Mouse (Mus musculus): ENCODE measurements around the gene Cecr2. TPM values are rescaled to one million over a fixed set of nuclear protein-coding genes. Genes with fewer than 3 reads are reported as not detected.
"Not testable (repeated sequence)": the region's sequence is repeated elsewhere in the genome, so short reads cannot be mapped to it uniquely, and the experiment has no call there.

Cecr2 gene
- polyA plus RNA-seq, 1 experiment from 2014 or later, result 8.5 TPM

GRCm38 (mm10) chr6:120643776-120644175 lies 22.4 kb upstream of the Cecr2 start:
- Histone ChIP-seq H3K27me3 (no peaks in the 10 kb centered on the region), H3K9ac (replicated peaks) (no peak overlapping the region), H3K9me3 (no peaks in the 10 kb centered on the region), H3K4me2 (no peak overlapping the region), H3K27ac (no peak overlapping the region), H3K36me3 (no peaks in the 10 kb centered on the region), H3K4me3 (replicated peaks) (no peak overlapping the region), H3K4me1 (replicated peaks) (peaks cover 8% of the 10 kb centered on the region; the same call in 1 of the 2 replicates)
- no peak for ATAC-seq (ENCODE audit: insufficient number of reproducible peaks, insufficient read depth, low FRiP score, low TSS enrichment, low read depth)
- WGBS, result 62% methylated on average over 7 of the region's 7 CpGs

DNA sequence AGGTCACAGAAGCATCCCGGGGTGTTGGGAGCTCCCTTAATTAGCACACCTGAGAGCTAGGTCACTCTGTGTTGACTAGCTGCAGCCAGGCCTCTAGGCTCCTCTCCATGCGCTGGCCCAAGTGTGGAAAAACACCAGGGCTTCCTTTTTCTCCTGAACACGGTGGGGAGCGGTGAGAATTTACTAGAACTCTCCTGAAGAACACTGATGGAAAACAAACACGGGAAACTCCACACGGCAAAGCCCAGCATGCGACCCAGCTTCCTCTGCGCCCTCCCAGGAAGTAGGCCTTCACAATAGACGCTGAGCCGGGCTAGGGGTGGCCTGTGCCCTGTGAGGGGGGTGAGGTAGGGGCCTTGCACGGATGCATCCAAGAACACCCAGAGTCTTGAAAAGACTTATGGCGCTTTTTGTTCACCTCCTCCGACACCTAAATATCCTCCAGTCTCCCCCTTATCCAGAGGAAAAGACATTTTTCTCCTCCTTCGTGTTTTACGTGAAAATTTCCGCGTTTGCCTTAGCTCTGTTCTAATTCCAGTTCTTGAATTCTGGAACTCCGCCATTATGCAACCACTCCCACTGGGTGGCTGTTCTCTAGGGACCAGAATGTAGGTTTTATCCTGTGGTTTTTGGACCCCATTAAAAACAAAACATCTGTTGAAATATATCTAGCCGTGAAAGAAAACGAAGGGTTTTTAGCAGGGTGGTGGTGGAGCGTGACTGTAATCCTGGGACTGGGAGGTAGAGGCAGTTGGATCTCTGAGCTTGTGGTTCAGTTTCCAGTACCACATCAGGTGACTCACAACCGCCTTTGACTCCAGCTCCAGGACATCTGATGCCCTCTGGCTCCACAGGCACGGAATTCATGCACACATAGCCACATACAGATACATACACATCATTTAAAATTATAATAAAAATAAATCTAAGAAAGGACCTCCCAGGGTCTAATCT lies 21.5 kb upstream of the Cecr2 start:
- Histone ChIP-seq H3K4me1 (replicated peaks) (peaks cover 8% of the 10 kb centered on the region; the same call in 1 of the 2 replicates), H3K4me3 (replicated peaks) (no peak overlapping the region), H3K36me3 (no peaks in the 10 kb centered on the region), H3K4me2 (no peak overlapping the region), H3K27ac (no peak overlapping the region), H3K9me3 (no peaks in the 10 kb centered on the region), H3K9ac (replicated peaks) (no peak overlapping the region), H3K27me3 (no peaks in the 10 kb centered on the region)
- no peak for ATAC-seq (ENCODE audit: insufficient number of reproducible peaks, insufficient read depth, low FRiP score, low TSS enrichment, low read depth)
- 58% methylated on average over 23 of the region's 23 CpGs for WGBS

GRCm38 (mm10) chr6:120647246-120648028 lies 18.7 kb upstream of the Cecr2 start:
- H3K27me3 ChIP-seq; H3K27ac ChIP-seq; H3K36me3 ChIP-seq; H3K4me1 ChIP-seq (replicated peaks); H3K4me3 ChIP-seq (replicated peaks); ATAC-seq (ENCODE audit: insufficient number of reproducible peaks, insufficient read depth, low FRiP score, low TSS enrichment, low read depth); H3K9ac ChIP-seq (replicated peaks); H3K4me2 ChIP-seq; H3K9me3 ChIP-seq: not testable (repeated sequence)
- 94% methylated on average over 3 of the region's 4 CpGs for WGBS

- no peak overlapping the region for H3K4me2 ChIP-seq
- no peaks in the 10 kb centered on the region for H3K27me3 ChIP-seq
- no peaks in the 10 kb centered on the region for H3K9me3 ChIP-seq
- no peaks in the 10 kb centered on the region for H3K36me3 ChIP-seq
- H3K9ac ChIP-seq (replicated peaks), result no peak overlapping the region
- no peak overlapping the region for H3K27ac ChIP-seq
- H3K4me1 ChIP-seq (replicated peaks), result peaks cover 8% of the 10 kb centered on the region; the same call in 1 of the 2 replicates
- H3K4me3 ChIP-seq (replicated peaks), result no peak overlapping the region
- no peak for ATAC-seq (ENCODE audit: insufficient number of reproducible peaks, insufficient read depth, low FRiP score, low TSS enrichment, low read depth)
- 76% methylated on average over 5 of the region's 5 CpGs for WGBS
Measured at GRCm38 (mm10) chr6:120648205-120648604, 18.0 kb upstream of the Cecr2 start.

GRCm38 (mm10) chr6:120652666-120653065 lies 13.5 kb upstream of the Cecr2 start:
- no peak for ATAC-seq (ENCODE audit: insufficient number of reproducible peaks, insufficient read depth, low FRiP score, low TSS enrichment, low read depth)
- no peak overlapping the region for H3K4me2 ChIP-seq

DNA sequence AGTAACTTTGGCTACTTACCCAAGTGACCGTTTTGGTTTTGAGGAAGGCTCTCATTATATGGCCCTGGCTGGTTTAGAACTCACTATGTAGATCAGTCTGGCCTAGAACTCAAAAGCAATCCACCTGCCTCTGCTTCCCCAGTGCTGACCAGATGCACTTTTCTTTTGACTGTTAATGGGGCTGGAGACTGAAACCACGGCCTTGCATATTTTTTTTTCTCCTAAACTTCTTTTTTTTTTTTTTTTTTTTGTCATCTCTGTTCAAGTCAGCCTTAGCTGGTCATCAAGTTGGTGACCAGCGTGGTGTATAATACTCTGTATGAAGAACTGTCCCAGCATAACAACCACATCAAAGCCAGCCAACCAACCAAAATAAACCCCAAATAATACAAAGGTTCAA lies 10.5 kb upstream of the Cecr2 start:
- ATAC-seq (ENCODE audit: insufficient number of reproducible peaks, insufficient read depth, low FRiP score, low TSS enrichment, low read depth), result no peak
- H3K27me3 ChIP-seq, result no peaks in the 10 kb centered on the region
- H3K9ac ChIP-seq (replicated peaks), result no peak overlapping the region
- H3K27ac ChIP-seq, result no peak overlapping the region
- no peak overlapping the region for H3K4me3 ChIP-seq (replicated peaks)
- no peaks in the 10 kb centered on the region for H3K36me3 ChIP-seq
- H3K9me3 ChIP-seq, result no peaks in the 10 kb centered on the region
- 85% methylated on average over 3 of the region's 3 CpGs for WGBS
- H3K4me1 ChIP-seq (replicated peaks), result no peaks in the 10 kb centered on the region
- H3K4me2 ChIP-seq, result no peak overlapping the region

More at GRCm38 (mm10) chr6:120652666-120653065, 13.5 kb upstream of the Cecr2 start:
- Histone ChIP-seq H3K4me3 (replicated peaks) (no peak overlapping the region), H3K4me1 (replicated peaks) (no peaks in the 10 kb centered on the region), H3K36me3 (no peaks in the 10 kb centered on the region), H3K27ac (no peak overlapping the region), H3K27me3 (no peaks in the 10 kb centered on the region), H3K9me3 (no peaks in the 10 kb centered on the region), H3K9ac (replicated peaks) (no peak overlapping the region)
- WGBS, result 66% methylated on average over 7 of the region's 7 CpGs

GRCm38 (mm10) chr6:120658848-120659247 lies 7.3 kb upstream of the Cecr2 start:
- H3K4me2 ChIP-seq, result no peak overlapping the region
- no peak overlapping the region for H3K27ac ChIP-seq
- no peaks in the 10 kb centered on the region for H3K4me1 ChIP-seq (replicated peaks)
- H3K9ac ChIP-seq (replicated peaks), result no peak overlapping the region
- no peak for ATAC-seq (ENCODE audit: insufficient number of reproducible peaks, insufficient read depth, low FRiP score, low TSS enrichment, low read depth)
- H3K4me3 ChIP-seq (replicated peaks), result no peak overlapping the region
- WGBS, result 31% methylated on average over 7 of the region's 7 CpGs
- H3K36me3 ChIP-seq, result no peaks in the 10 kb centered on the region
- H3K27me3 ChIP-seq, result no peaks in the 10 kb centered on the region
- no peaks in the 10 kb centered on the region for H3K9me3 ChIP-seq

DNA sequence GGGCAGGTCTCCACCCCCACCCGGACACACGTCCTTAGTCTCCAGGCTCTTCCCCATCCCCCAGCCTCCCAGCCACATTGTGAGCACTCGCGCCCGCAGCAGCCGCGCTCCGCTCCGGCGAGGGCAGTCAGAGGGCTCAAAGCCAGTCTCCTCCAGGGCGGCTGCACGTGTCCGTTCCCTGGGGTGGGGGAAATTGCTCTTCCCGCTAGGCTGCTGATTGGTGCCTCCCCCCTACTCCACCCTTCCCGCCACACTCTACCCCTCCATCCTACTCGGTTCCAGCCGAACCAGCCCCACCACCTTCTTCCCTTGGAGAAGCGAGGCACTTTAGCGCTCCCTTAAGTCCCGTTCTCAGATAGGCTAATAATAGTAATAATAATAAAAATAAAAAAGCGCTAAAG lies 754 bp upstream of the Cecr2 start:
- peak overlapping the region; percentile 92 for H3K9ac ChIP-seq (replicated peaks)
- no peaks in the 10 kb centered on the region for H3K9me3 ChIP-seq
- H3K27ac ChIP-seq, result peak overlapping the region; percentile 99
- peaks cover 4% of the 10 kb centered on the region; the same call in 1 of the 2 replicates for H3K27me3 ChIP-seq
- H3K36me3 ChIP-seq, result no peaks in the 10 kb centered on the region
- peaks cover 15% of the 10 kb centered on the region for H3K4me1 ChIP-seq (replicated peaks)
- peak overlapping the region; percentile 95 for H3K4me2 ChIP-seq
- ATAC-seq (ENCODE audit: insufficient number of reproducible peaks, insufficient read depth, low FRiP score, low TSS enrichment, low read depth), result peak; percentile 83
- 0% methylated on average over 21 of the region's 21 CpGs for WGBS
- peak overlapping the region; percentile 91 for H3K4me3 ChIP-seq (replicated peaks)

DNA sequence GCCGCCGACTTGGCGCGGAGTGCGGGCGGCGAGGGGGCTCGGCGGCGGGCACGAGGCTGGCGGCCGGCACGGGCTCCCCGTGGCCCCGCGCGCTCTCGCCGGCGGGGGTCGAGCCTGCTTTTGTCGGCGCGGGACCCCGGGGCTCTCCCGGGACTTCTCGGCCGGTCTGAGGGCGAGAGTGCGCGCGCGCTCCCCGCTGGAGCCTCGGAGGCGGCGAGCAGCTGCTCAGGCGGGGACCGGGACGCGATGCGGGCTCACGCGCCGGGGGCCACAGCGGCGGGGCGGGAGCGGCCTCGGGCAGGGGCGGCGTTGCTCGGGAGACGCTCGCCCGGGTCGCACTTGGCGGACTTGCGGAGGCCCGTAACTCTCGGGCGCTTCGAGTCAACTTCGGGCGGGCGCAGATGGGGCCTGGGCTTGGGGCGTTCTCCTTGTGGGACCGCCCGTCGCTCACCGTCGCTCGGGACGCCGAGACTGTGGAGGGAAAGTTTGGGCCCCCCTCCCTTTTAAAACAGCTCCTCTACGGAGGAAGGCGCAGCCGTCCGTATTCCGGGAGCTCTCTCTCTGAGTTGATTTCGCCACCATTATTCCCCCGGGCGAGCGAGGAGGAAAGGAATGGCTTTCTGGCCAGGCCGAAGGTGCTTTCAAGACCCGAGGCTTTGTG lies 722 bp downstream of the Cecr2 start:
- peaks cover 4% of the 10 kb centered on the region; the same call in 1 of the 2 replicates for H3K27me3 ChIP-seq
- H3K4me1 ChIP-seq (replicated peaks), result peaks cover 15% of the 10 kb centered on the region
- no peaks in the 10 kb centered on the region for H3K9me3 ChIP-seq
- under 1% methylated on average over 55 of the region's 87 CpGs for WGBS
- H3K4me2 ChIP-seq, result peak overlapping the region; percentile 95
- no peaks in the 10 kb centered on the region for H3K36me3 ChIP-seq
- H3K9ac ChIP-seq (replicated peaks), result peak overlapping the region; percentile 92
- ATAC-seq (ENCODE audit: insufficient number of reproducible peaks, insufficient read depth, low FRiP score, low TSS enrichment, low read depth), result peak; percentile 9; the same call in 1 of the 2 replicates
- peak overlapping the region; percentile 91 for H3K4me3 ChIP-seq (replicated peaks)
- peak overlapping the region; percentile 99 for H3K27ac ChIP-seq

DNA sequence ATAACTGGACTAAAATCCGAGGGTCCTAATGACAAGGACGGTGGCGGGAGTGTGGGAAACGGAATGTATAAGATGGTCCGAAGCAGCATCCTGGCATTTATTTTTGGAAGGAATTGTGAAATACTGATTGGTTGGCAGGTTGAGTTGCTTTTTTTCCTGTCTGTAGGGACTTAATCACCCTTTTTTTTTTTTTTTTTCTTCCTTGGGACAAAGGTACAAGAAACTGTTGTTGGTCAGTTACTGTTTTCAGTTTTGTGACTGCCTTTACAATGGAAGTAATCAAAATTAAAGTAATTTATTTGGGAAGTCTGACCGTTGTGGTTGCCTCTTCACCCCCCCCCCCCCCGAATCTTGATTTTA lies 1.2 kb downstream of the Cecr2 start:
- Histone ChIP-seq H3K36me3 (no peaks in the 10 kb centered on the region), H3K27ac (peak overlapping the region; percentile 99), H3K9me3 (no peaks in the 10 kb centered on the region), H3K27me3 (peaks cover 4% of the 10 kb centered on the region; the same call in 1 of the 2 replicates), H3K4me3 (replicated peaks) (peak overlapping the region; percentile 91), H3K4me2 (peak overlapping the region; percentile 95), H3K4me1 (replicated peaks) (peaks cover 15% of the 10 kb centered on the region), H3K9ac (replicated peaks) (peak overlapping the region; percentile 92)
- under 1% methylated on average over 7 of the region's 7 CpGs for WGBS
- ATAC-seq (ENCODE audit: insufficient number of reproducible peaks, insufficient read depth, low FRiP score, low TSS enrichment, low read depth), result no peak

GRCm38 (mm10) chr6:120667911-120668310 lies 1.7 kb downstream of the Cecr2 start:
- ATAC-seq (ENCODE audit: insufficient number of reproducible peaks, insufficient read depth, low FRiP score, low TSS enrichment, low read depth), result no peak
- Histone ChIP-seq H3K27ac (no peak overlapping the region), H3K4me3 (replicated peaks) (peak overlapping the region; percentile 91), H3K9ac (replicated peaks) (no peak overlapping the region; the same call in 1 of the 2 replicates), H3K27me3 (peaks cover 4% of the 10 kb centered on the region; the same call in 1 of the 2 replicates), H3K36me3 (no peaks in the 10 kb centered on the region), H3K4me2 (peak overlapping the region; percentile 95), H3K9me3 (no peaks in the 10 kb centered on the region), H3K4me1 (replicated peaks) (peaks cover 15% of the 10 kb centered on the region)
- WGBS, result 9% methylated on average over 7 of the region's 7 CpGs

Measured in limb, embryonic 12.5 days (tissue).